Mouse (Mus musculus) MEL (cell line): ENCODE measurements around the gene Zic2. TPM values are rescaled to one million over a fixed set of nuclear protein-coding genes. Genes with fewer than 3 reads are reported as not detected.
A peak's percentile ranks its signal among the peaks of the same experiment; 100 is the strongest.
"Not testable (repeated sequence)": the region's sequence is repeated elsewhere in the genome, so short reads cannot be mapped to it uniquely, and the experiment has no call there.

Experiments
- DNase-seq: peaks from one replicate; pipeline ENCODE4 v3.0.0; 2011; ENCODE audit warnings: low read depth, low spot score
- H3K27ac ChIP-seq: 2 replicates; pipeline ENCODE4 v1.5.1; 2012; ENCODE audit warnings: low read depth, mild to moderate bottlenecking, control low read depth, low read length, moderate library complexity; ENCODE audit not compliant: control insufficient read depth
- H3K27me3 ChIP-seq, 2 experiments: fragments of 150-350 bp in 1 of 2; sonication (generic) in 1 of 2; 2 replicates each; pipeline ENCODE4 v1.6.1; 2012; ENCODE audit warnings: low read length in 2 of 2, mild to moderate bottlenecking in 2 of 2, improper control_type of control experiment in 1 of 2, moderate library complexity in 1 of 2; ENCODE audit not compliant: insufficient read depth in 2 of 2, control insufficient read depth in 1 of 2
- H3K36me3 ChIP-seq, 2 experiments: 2 replicates each; pipeline ENCODE4 v1.6.1; 2012 to 2014; ENCODE audit warnings: low read length in 2 of 2, improper control_type of control experiment in 1 of 2, inconsistent platforms in 1 of 2, mild to moderate bottlenecking in 1 of 2; ENCODE audit not compliant: insufficient read depth in 2 of 2, control insufficient read depth in 1 of 2
- H3K4me1 ChIP-seq, 2 experiments: fragments of 150-350 bp in 1 of 2; sonication (generic) in 1 of 2; 2 replicates each; pipeline ENCODE4 v1.6.1; 2012; ENCODE audit warnings: low read length in 2 of 2, improper control_type of control experiment in 1 of 2, mild to moderate bottlenecking in 1 of 2; ENCODE audit not compliant: insufficient read depth in 2 of 2, control insufficient read depth in 1 of 2
- H3K4me3 ChIP-seq, 2 experiments: fragments of 150-350 bp in 1 of 2; sonication (generic) in 1 of 2; 2 replicates each; pipeline ENCODE4 v1.5.1; 2012; ENCODE audit warnings: low read depth in 2 of 2, low read length in 2 of 2, mild to moderate bottlenecking in 2 of 2, moderate library complexity in 2 of 2, control low read depth in 1 of 2, improper control_type of control experiment in 1 of 2; ENCODE audit not compliant: control insufficient read depth in 1 of 2, insufficient read depth in 1 of 2
- H3K79me2 ChIP-seq: 2 replicates; pipeline ENCODE4 v1.6.1; 2012; ENCODE audit warnings: mild to moderate bottlenecking, low read length, moderate library complexity; ENCODE audit not compliant: control insufficient read depth, poor library complexity, insufficient read depth
- H3K9ac ChIP-seq: 2 replicates; pipeline ENCODE4 v1.6.1; 2012; ENCODE audit warnings: low read depth, mild to moderate bottlenecking, control low read depth, low read length, moderate library complexity; ENCODE audit not compliant: control insufficient read depth, poor library complexity, severe bottlenecking
- H3K9me3 ChIP-seq: fragments of 150-350 bp; sonication (generic); replicated peaks from 2 replicates; pipeline ENCODE4 v1.6.1; 2012; ENCODE audit warnings: mild to moderate bottlenecking, low read length, improper control_type of control experiment, moderate library complexity; ENCODE audit not compliant: insufficient read depth
- BHLHE40 ChIP-seq: IDR thresholded peaks from 2 replicates; pipeline ENCODE4 v1.6.1; 2012; ENCODE audit warnings: low read depth, mild to moderate bottlenecking, inconsistent platforms, low read length, improper control_type of control experiment, borderline replicate concordance
- CHD1 ChIP-seq: IDR thresholded peaks from 2 replicates; pipeline ENCODE4 v1.6.1; 2012; ENCODE audit warnings: low read depth, mild to moderate bottlenecking, inconsistent platforms, low read length, improper control_type of control experiment
- CTCF ChIP-seq, 3 experiments: IDR thresholded peaks in 2 of 3; conservative IDR thresholded peaks in 1 of 3; 2 replicates each; pipeline ENCODE4 v1.5.1; 2011 to 2012; ENCODE audit warnings: low read length in 3 of 3, low read depth in 2 of 3, mild to moderate bottlenecking in 2 of 3, improper control_type of control experiment in 1 of 3, inconsistent platforms in 1 of 3, mixed read lengths in 1 of 3, moderate library complexity in 1 of 3; ENCODE audit not compliant: control insufficient read depth in 1 of 3, insufficient read depth in 1 of 3, poor library complexity in 1 of 3, severe bottlenecking in 1 of 3
- ELF1 ChIP-seq: IDR thresholded peaks from 2 replicates; pipeline ENCODE4 v1.6.1; 2014; ENCODE audit warnings: low read depth, mild to moderate bottlenecking, inconsistent platforms, low read length, improper control_type of control experiment, moderate library complexity
- GABPA ChIP-seq: IDR thresholded peaks from 2 replicates; pipeline ENCODE4 v1.6.1; 2012; ENCODE audit warnings: low read depth, mild to moderate bottlenecking, inconsistent platforms, low read length, improper control_type of control experiment, moderate library complexity
- HCFC1 ChIP-seq: IDR thresholded peaks from 2 replicates; pipeline ENCODE4 v1.6.1; 2012; ENCODE audit warnings: low read depth, mild to moderate bottlenecking, inconsistent platforms, low read length, improper control_type of control experiment, moderate library complexity
- JUND ChIP-seq: IDR thresholded peaks from 2 replicates; pipeline ENCODE4 v1.6.1; 2011; ENCODE audit warnings: low read depth, mild to moderate bottlenecking, improper control_type of control experiment, low read length
- MAFK ChIP-seq: IDR thresholded peaks from 2 replicates; pipeline ENCODE4 v1.6.1; 2011; ENCODE audit warnings: low read depth, mild to moderate bottlenecking, low read length, improper control_type of control experiment, borderline replicate concordance
- MAX ChIP-seq: IDR thresholded peaks from 2 replicates; pipeline ENCODE4 v1.6.1; 2011; ENCODE audit warnings: low read length, improper control_type of control experiment
- MAZ ChIP-seq: IDR thresholded peaks from 2 replicates; pipeline ENCODE4 v1.6.1; 2012; ENCODE audit warnings: low read depth, mild to moderate bottlenecking, inconsistent platforms, low read length, improper control_type of control experiment
- MXI1 ChIP-seq: IDR thresholded peaks from 2 replicates; pipeline ENCODE4 v1.6.1; 2011; ENCODE audit warnings: mild to moderate bottlenecking, low read depth, low read length, improper control_type of control experiment
- MYC ChIP-seq: IDR thresholded peaks from 2 replicates; pipeline ENCODE4 v1.6.1; 2011; ENCODE audit warnings: low read depth, mild to moderate bottlenecking, low read length, improper control_type of control experiment, moderate library complexity
- POLR2A ChIP-seq, 2 experiments: IDR thresholded peaks; 2 replicates each; pipeline ENCODE4 v1.6.1; 2011 to 2012; ENCODE audit warnings: low read length in 2 of 2, mild to moderate bottlenecking in 2 of 2, control low read depth in 1 of 2, improper control_type of control experiment in 1 of 2, low read depth in 1 of 2, moderate library complexity in 1 of 2; ENCODE audit not compliant: control insufficient read depth in 1 of 2, insufficient read depth in 1 of 2, poor library complexity in 1 of 2
- POLR2AphosphoS2 ChIP-seq: IDR thresholded peaks from 2 replicates; pipeline ENCODE4 v1.6.1; 2011; ENCODE audit warnings: low read length, improper control_type of control experiment
- POLR2AphosphoS5 ChIP-seq: IDR thresholded peaks from 2 replicates; pipeline ENCODE4 v1.6.1; 2012; ENCODE audit warnings: low read depth, borderline replicate concordance, mild to moderate bottlenecking, inconsistent platforms, low read length, moderate library complexity, mixed read lengths
- SIN3A ChIP-seq: IDR thresholded peaks from 2 replicates; pipeline ENCODE4 v1.6.1; 2012; ENCODE audit warnings: low read length, improper control_type of control experiment, inconsistent platforms
- SMC3 ChIP-seq: IDR thresholded peaks from 2 replicates; pipeline ENCODE4 v1.6.1; 2011; ENCODE audit warnings: low read depth, low read length, improper control_type of control experiment
- TBP ChIP-seq: IDR thresholded peaks from 2 replicates; pipeline ENCODE4 v1.8.0; 2011; ENCODE audit warnings: low read depth, low read length, improper control_type of control experiment
- TCF12 ChIP-seq: IDR thresholded peaks from 2 replicates; pipeline ENCODE4 v1.6.1; 2014; ENCODE audit warnings: low read depth, mild to moderate bottlenecking, inconsistent platforms, low read length, improper control_type of control experiment, moderate library complexity
- UBTF ChIP-seq: IDR thresholded peaks from 2 replicates; pipeline ENCODE4 v1.6.1; 2012; ENCODE audit warnings: low read depth, mild to moderate bottlenecking, inconsistent platforms, low read length, improper control_type of control experiment, moderate library complexity, borderline replicate concordance; ENCODE audit not compliant: insufficient read depth
- USF1 ChIP-seq: IDR thresholded peaks from 2 replicates; pipeline ENCODE4 v1.6.1; 2014; ENCODE audit warnings: low read depth, mild to moderate bottlenecking, inconsistent platforms, low read length, improper control_type of control experiment, moderate library complexity
- ZKSCAN1 ChIP-seq: IDR thresholded peaks from 2 replicates; pipeline ENCODE4 v1.6.1; 2012; ENCODE audit warnings: low read depth, mild to moderate bottlenecking, inconsistent platforms, low read length, improper control_type of control experiment, moderate library complexity
- ZMIZ1 ChIP-seq: IDR thresholded peaks from 2 replicates; pipeline ENCODE4 v1.6.1; 2012; ENCODE audit warnings: low read depth, mild to moderate bottlenecking, inconsistent platforms, low read length, improper control_type of control experiment, moderate library complexity
- ZNF384 ChIP-seq: IDR thresholded peaks from 2 replicates; pipeline ENCODE4 v1.6.1; 2012; ENCODE audit warnings: low read depth, mild to moderate bottlenecking, inconsistent platforms, low read length, improper control_type of control experiment
- polyA plus RNA-seq, 2 experiments: library from polyadenylated mRNA; stranded (reverse) in 1 of 2; unstranded in 1 of 2; fragments of >175 nt in 1 of 2; fragments of >200 nt in 1 of 2; gene quantifications; 2 replicates each; pipeline versions ENCODE4 v1.2.1 to v1.2.4; 2012; ENCODE audit warnings: low replicate concordance in 2 of 2, low read depth in 1 of 2; ENCODE audit not compliant: insufficient read length in 2 of 2, insufficient read depth in 1 of 2, missing spikeins in 1 of 2
- total RNA-seq: library from RNA; depleted of rRNA; stranded (reverse); fragments of 300-350 nt; gene quantifications from 2 replicates; pipeline ENCODE4 v1.2.3, GENCODE M21; 2012

The Zic2 gene
- total and polyA plus RNA-seq, 3 experiments, result 1.1 TPM; not detected in 2

DNA sequence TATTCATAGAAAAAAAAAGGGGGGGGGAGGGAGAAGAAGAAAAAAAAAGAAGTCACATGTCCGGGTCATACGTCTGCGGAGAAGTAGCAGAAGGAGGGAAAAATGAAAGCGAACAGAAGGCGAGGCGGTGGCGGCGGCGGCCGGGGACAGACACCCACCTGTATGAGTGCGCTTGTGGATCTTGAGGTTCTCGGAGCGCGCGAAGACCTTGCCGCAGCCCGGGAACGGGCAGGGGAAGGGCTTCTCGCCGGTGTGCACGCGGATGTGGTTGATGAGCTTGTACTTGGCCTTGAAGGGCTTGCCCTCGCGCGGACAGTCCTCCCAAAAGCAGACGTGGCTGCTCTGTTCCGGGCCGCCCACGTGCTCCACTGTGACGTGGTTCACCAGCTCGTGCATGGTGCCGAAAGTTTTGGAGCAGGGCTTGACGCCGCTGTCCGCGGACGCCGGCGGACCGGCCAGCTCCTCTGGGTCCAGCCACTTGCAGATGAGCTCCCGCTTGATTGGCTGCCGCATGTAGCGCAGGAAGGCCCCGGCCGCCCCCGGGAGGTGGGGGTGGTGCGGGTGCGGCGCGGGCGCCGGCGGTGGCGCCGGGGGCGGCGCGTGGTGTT is 11.4 kb upstream of the Zic2 start:
- peak overlapping the region; percentile 84 for H3K27ac ChIP-seq
- H3K27me3 ChIP-seq, H3K9me3 ChIP-seq: not testable (repeated sequence)
- peak; percentile 83 for DNase-seq
- H3K9ac ChIP-seq, result peak overlapping the region; percentile 93
- H3K4me1 ChIP-seq, result peaks cover 13 to 14% of the 10 kb centered on the region in 2 experiments
- peak overlapping the region; percentile 93 to 94 for H3K4me3 ChIP-seq
- H3K79me2 ChIP-seq, result peaks cover 50% of the 10 kb centered on the region
- TF ChIP-seq SMC3 (0 out of 2 replicates have a peak, but pooled peaks have one; percentile 1), ZNF384 (peak; percentile 81), SIN3A (peak; percentile 31; the same call in 1 of the 2 replicates), BHLHE40 (peak; percentile 26; the same call in 1 of the 2 replicates), TBP (0 out of 2 replicates have a peak, but pooled peaks have one; percentile 35), MAX (peak; percentile 88), TCF12 (0 out of 2 replicates have a peak, but pooled peaks have one; percentile 6), MAZ (peak; percentile 61; the same call in 1 of the 2 replicates), POLR2A (IDR thresholded peaks at IDR 0.05; ENCODE audit: control insufficient read depth in 1 of 2, insufficient read depth in 1 of 2, low read depth in 1 of 2, low read length in 2 of 2, poor library complexity in 1 of 2) (0 out of 4 replicates have a peak, but pooled peaks of 1 of the 2 experiments have one; percentile 45), USF1 (peak; percentile 60), MYC (peak; percentile 81), MXI1 (peak; percentile 72)
- peaks cover 3 to 19% of the 10 kb centered on the region in 2 experiments for H3K36me3 ChIP-seq

GRCm38 (mm10) chr14:122464351-122464762 is 10.9 kb upstream of the Zic2 start:
- DNase-seq, result no peak
- peak overlapping the region; percentile 72 to 94 for H3K4me3 ChIP-seq
- peaks cover 50% of the 10 kb centered on the region for H3K79me2 ChIP-seq
- H3K27ac ChIP-seq, result peak overlapping the region; percentile 84
- H3K36me3 ChIP-seq, result peaks cover 3 to 19% of the 10 kb centered on the region in 2 experiments; a peak in 3 of 4 replicates
- TF ChIP-seq ELF1 (no peak), MAFK (no peak), ZMIZ1 (no peak), CTCF (IDR thresholded peaks at IDR 0.05 in 2 of 3, conservative IDR thresholded peaks at IDR 0.05 in 1 of 3; ENCODE audit: control insufficient read depth in 1 of 3, insufficient read depth in 1 of 3, low read depth in 2 of 3, low read length in 3 of 3, poor library complexity in 1 of 3, severe bottlenecking in 1 of 3) (no peak), GABPA (no peak), POLR2AphosphoS2 (no peak), HCFC1 (no peak), JUND (no peak), POLR2AphosphoS5 (no peak), UBTF (peak; percentile 32; the same call in 1 of the 2 replicates), SMC3 (0 out of 2 replicates have a peak, but pooled peaks have one; percentile 12), MAX (no peak), CHD1 (0 out of 2 replicates have a peak, but pooled peaks have one; percentile 87), ZKSCAN1 (no peak)
- peak overlapping the region; percentile 93 for H3K9ac ChIP-seq
- H3K27me3 ChIP-seq, result no peaks in the 10 kb centered on the region
- H3K4me1 ChIP-seq, result peaks cover 13 to 14% of the 10 kb centered on the region in 2 experiments
- H3K9me3 ChIP-seq, result no peaks in the 10 kb centered on the region
